10 mouse cellular contexts compared by ENCODE assay signal in genomic region chr2:93032049-93032448, GRCm38 (mm10). TPM values are rescaled to one million over a fixed set of nuclear protein-coding genes. Genes with fewer than 3 reads are reported as not detected.
DNase-seq lines count a peak whose midpoint lies in the region; ATAC-seq and TF ChIP-seq lines count a peak whose summit lies in the region.
"Had no signal": no experiment of that assay in that cellular context is flagged by ENCODE, and none has a peak within 500 bp of the region (broad histone marks: within the 10 kb centered on the region; RNA-seq: fewer than 3 reads in every experiment).

No protein-coding gene starts in this region.

- peaks cover 76% of the 10 kb centered on the region for H3K4me1 ChIP-seq in forebrain, embryonic 10.5 days
- H3K4me1 ChIP-seq in forebrain, embryonic 16.5 days (replicated peaks; ENCODE audit: control insufficient read depth, insufficient read depth, low read length): peaks cover 26% of the 10 kb centered on the region
- H3K4me1 ChIP-seq in midbrain, postnatal 0 days (ENCODE audit: insufficient read depth, low read length): peaks cover 10% of the 10 kb centered on the region; the same call in 1 of the 2 replicates
- H3K4me1 ChIP-seq in midbrain, embryonic 13.5 days (replicated peaks): peaks cover 52% of the 10 kb centered on the region

- TF ChIP-seq CTCF in midbrain, postnatal 0 days (IDR thresholded peaks at IDR 0.05): no peak

- no peak overlapping the region for H3K9ac ChIP-seq in forebrain, embryonic 16.5 days (replicated peaks; ENCODE audit: low read depth, low read length)
- no peak overlapping the region for H3K9ac ChIP-seq in midbrain, postnatal 0 days (replicated peaks; ENCODE audit: low read length, poor library complexity, severe bottlenecking)
- no peak overlapping the region for H3K9ac ChIP-seq in midbrain, embryonic 13.5 days (replicated peaks)
- H3K9ac ChIP-seq: limb, embryonic 12.5 days had no signal

- H3K4me3 ChIP-seq in forebrain, embryonic 10.5 days: no peak overlapping the region
- no peak overlapping the region for H3K4me3 ChIP-seq in forebrain, embryonic 16.5 days (replicated peaks; ENCODE audit: low read length)
- no peak overlapping the region for H3K4me3 ChIP-seq in midbrain, postnatal 0 days (ENCODE audit: low read depth, low read length)
- H3K4me3 ChIP-seq in midbrain, embryonic 13.5 days (replicated peaks): no peak overlapping the region
- H3K4me3 ChIP-seq in myocyte: no peak overlapping the region
- H3K4me3 ChIP-seq: limb, embryonic 12.5 days; neural tube, embryonic 12.5 days had no signal

- no peak for ATAC-seq in forebrain, embryonic 16.5 days
- peak; percentile 53 for ATAC-seq in midbrain, postnatal 0 days (ENCODE audit: low FRiP score)
- no peak for ATAC-seq in midbrain, embryonic 13.5 days
- no peak for ATAC-seq in monocyte, adult 5-6 weeks (replicated peaks; ENCODE audit: insufficient number of reproducible peaks, low FRiP score, low TSS enrichment, poor library complexity, severe bottlenecking)

- no peak overlapping the region for H3ac ChIP-seq in myocyte (ENCODE audit: control insufficient read depth, insufficient read length)

- H3K79me2 ChIP-seq in myocyte (ENCODE audit: control insufficient read depth, insufficient read depth): no peaks in the 10 kb centered on the region

- peak overlapping the region; percentile 48 for H3K27ac ChIP-seq in forebrain, embryonic 10.5 days
- no peak overlapping the region for H3K27ac ChIP-seq in forebrain, embryonic 16.5 days (ENCODE audit: low read length)
- H3K27ac ChIP-seq in midbrain, postnatal 0 days (ENCODE audit: low read depth, low read length): no peak overlapping the region
- no peak overlapping the region for H3K27ac ChIP-seq in midbrain, embryonic 13.5 days
- H3K27ac ChIP-seq: limb, embryonic 12.5 days; neural tube, embryonic 12.5 days had no signal

- no peaks in the 10 kb centered on the region for H3K9me3 ChIP-seq in forebrain, embryonic 10.5 days
- H3K9me3 ChIP-seq in forebrain, embryonic 16.5 days (ENCODE audit: control insufficient read depth, low read length): no peaks in the 10 kb centered on the region
- H3K9me3 ChIP-seq in midbrain, postnatal 0 days (ENCODE audit: low read length): no peaks in the 10 kb centered on the region
- H3K9me3 ChIP-seq in midbrain, embryonic 13.5 days: no peaks in the 10 kb centered on the region
- H3K9me3 ChIP-seq: limb, embryonic 12.5 days; neural tube, embryonic 12.5 days had no signal

- no peak for DNase-seq in forebrain, embryonic 10.5 days (ENCODE audit: extremely low spot score, low spot score)
- peak; percentile 81 for DNase-seq in midbrain, postnatal 0 days (ENCODE audit: low spot score)
- peak; percentile 44 for DNase-seq in heart, adult 8-10 months (ENCODE audit: low spot score)
- no peak for DNase-seq in layer of hippocampus, adult 11-12 months (ENCODE audit: low spot score)

- H3K4me2 ChIP-seq in forebrain, embryonic 16.5 days (ENCODE audit: low read length): no peak overlapping the region
- H3K4me2 ChIP-seq in midbrain, postnatal 0 days (ENCODE audit: low read depth, low read length, poor library complexity, severe bottlenecking): no peak overlapping the region
- no peak overlapping the region for H3K4me2 ChIP-seq in midbrain, embryonic 13.5 days (replicated peaks)
- peak overlapping the region; percentile 42 for H3K4me2 ChIP-seq in myocyte (ENCODE audit: low read depth)
- H3K4me2 ChIP-seq: limb, embryonic 12.5 days; neural tube, embryonic 12.5 days had no signal

- 72% methylated on average over 8 of the region's 8 CpGs for WGBS in forebrain, embryonic 10.5 days
- WGBS in forebrain, embryonic 16.5 days: 55% methylated on average over 8 of the region's 8 CpGs
- 57% methylated on average over 8 of the region's 8 CpGs for WGBS in midbrain, postnatal 0 days
- WGBS in midbrain, embryonic 13.5 days: 51% methylated on average over 8 of the region's 8 CpGs

- no peaks in the 10 kb centered on the region for H3K27me3 ChIP-seq in forebrain, embryonic 10.5 days (ENCODE audit: poor library complexity, severe bottlenecking)
- H3K27me3 ChIP-seq in forebrain, embryonic 16.5 days (replicated peaks; ENCODE audit: control insufficient read depth, insufficient read depth, low read length): no peaks in the 10 kb centered on the region
- H3K27me3 ChIP-seq in midbrain, postnatal 0 days (ENCODE audit: insufficient read depth, low read length): no peaks in the 10 kb centered on the region
- H3K27me3 ChIP-seq in midbrain, embryonic 13.5 days: no peaks in the 10 kb centered on the region
- H3K27me3 ChIP-seq in myocyte (ENCODE audit: control insufficient read depth, insufficient read depth, insufficient read length): peaks cover 35% of the 10 kb centered on the region
- H3K27me3 ChIP-seq: limb, embryonic 12.5 days; neural tube, embryonic 12.5 days had no signal

- no peak for TF ChIP-seq POLR2A in myocyte (IDR thresholded peaks at IDR 0.05; ENCODE audit: insufficient read length, low read depth)

- H3K36me3 ChIP-seq in forebrain, embryonic 10.5 days (replicated peaks): 0 out of 2 replicates have a peak, but pooled peaks cover 2% of the 10 kb centered on the region
- H3K36me3 ChIP-seq in forebrain, embryonic 16.5 days (ENCODE audit: control insufficient read depth, insufficient read depth): no peaks in the 10 kb centered on the region
- no peaks in the 10 kb centered on the region for H3K36me3 ChIP-seq in midbrain, postnatal 0 days (ENCODE audit: insufficient read depth, low read length)
- H3K36me3 ChIP-seq in midbrain, embryonic 13.5 days: no peaks in the 10 kb centered on the region
- no peaks in the 10 kb centered on the region for H3K36me3 ChIP-seq in myocyte (ENCODE audit: control insufficient read depth, insufficient read depth)
- H3K36me3 ChIP-seq: neural tube, embryonic 12.5 days had no signal

TF ChIP-seq in myocyte, 11 proteins besides CTCF, POLR2A, EP300 and RAD21:
- peak; percentile 67 to 85 (median 85) for TF ChIP-seq MYOG (IDR thresholded peaks at IDR 0.05; ENCODE audit: control insufficient read depth in 1 of 3, insufficient read depth in 1 of 3, insufficient read length in 2 of 3, low read depth in 2 of 3)
- no peak for TF ChIP-seq POLR2AphosphoS2 (IDR thresholded peaks at IDR 0.05; ENCODE audit: insufficient read length, low read depth)
- peak; percentile 77 for TF ChIP-seq TCF3 (IDR thresholded peaks at IDR 0.05; ENCODE audit: insufficient read length, low read depth)
- peak; percentile 32 to 84 (median 61) for TF ChIP-seq MYOD1 (IDR thresholded peaks at IDR 0.05; ENCODE audit: control insufficient read depth in 1 of 3, insufficient read length in 2 of 3, low read depth in 2 of 3)
- peak; percentile 56 for TF ChIP-seq TCF12 (IDR thresholded peaks at IDR 0.05; ENCODE audit: insufficient read depth, poor library complexity, severe bottlenecking)

RNA-seq across cellular contexts. Expression of gene Prdm11, which starts 13.9 kb away (rescaled TPM):
- polyA plus RNA-seq in forebrain, embryonic 10.5 days (2016; fragmentation: Nextera tagmentation; extraction: Ambion mirVana): 1.7 and 2.0 TPM in 2 replicates
- polyA plus RNA-seq in forebrain, embryonic 16.5 days (2015; fragmentation: Nextera tagmentation; extraction: Ambion mirVana): 1.7 and 2.4 TPM in 2 replicates
- total RNA-seq in midbrain, postnatal 0 days (2014; rRNA removed): 12.2 and 14.2 TPM in 2 replicates
- 2.1 and 2.6 TPM in 2 replicates for polyA plus RNA-seq in midbrain, postnatal 0 days (2015; fragmentation: Nextera tagmentation; extraction: Ambion mirVana)
- polyA plus RNA-seq in midbrain, embryonic 13.5 days (2015; fragmentation: Nextera tagmentation; extraction: Ambion mirVana): 1.8 and 1.9 TPM in 2 replicates
- 10 to 100 TPM in 2 of 4 experiments, 1 to 10 TPM in 2; 5.7 to 10.5 (median 9.3) TPM for total RNA-seq in heart, adult 8-10 months (2022)
- polyA plus RNA-seq in myocyte (2012; fragmentation: generic; extraction: Trizol): 0.78 TPM
- total RNA-seq in monocyte, adult 5-6 weeks (2017): 1.4 to 6.8 TPM (median 4.0 TPM) in 3 replicates

Comparison
In these comparisons a context has a peak if more than half of its experiments do, and no peak if none do; other contexts are left out.
1. DNase-seq: peak in midbrain, postnatal 0 days (single experiment) and heart, adult 8-10 months (single experiment); none in forebrain, embryonic 10.5 days (single experiment) and layer of hippocampus, adult 11-12 months (single experiment).